Mouse (Mus musculus): ENCODE measurements around the gene Hist1h2bk. TPM values are rescaled to one million over a fixed set of nuclear protein-coding genes. Genes with fewer than 3 reads are reported as not detected.

The Hist1h2bk gene
- total RNA-seq, 2 experiments from 2014 or later = 18.0 to 23.9 TPM

- no peak for DNase-seq (ENCODE audit: low spot score in 2 of 2)
Measured at GRCm38 (mm10) chr13:22013716-22014115, 22.0 kb upstream of the Hist1h2bk start.

GRCm38 (mm10) chr13:22014411-22014845, 21.2 kb upstream of the Hist1h2bk start:
- no peak for DNase-seq (ENCODE audit: low spot score in 2 of 2)

GRCm38 (mm10) chr13:22015479-22016450, 19.9 kb upstream of the Hist1h2bk start:
- DNase-seq (ENCODE audit: low spot score in 2 of 2) = peak; percentile 64 to 76

- no peak for DNase-seq (ENCODE audit: low spot score in 2 of 2)
Measured at GRCm38 (mm10) chr13:22019934-22020835, 15.5 kb upstream of the Hist1h2bk start.

- peak; percentile 69 to 78 for DNase-seq (ENCODE audit: low spot score in 2 of 2)
Measured at GRCm38 (mm10) chr13:22020901-22021339, 14.8 kb upstream of the Hist1h2bk start.

- DNase-seq (ENCODE audit: low spot score in 2 of 2) = no peak
Measured at GRCm38 (mm10) chr13:22021581-22021980, 14.1 kb upstream of the Hist1h2bk start.

- peak; percentile 75 to 76 for DNase-seq (ENCODE audit: low spot score in 2 of 2)
Measured at GRCm38 (mm10) chr13:22022241-22022640, 13.4 kb upstream of the Hist1h2bk start.

- peak; percentile 83 to 89 for DNase-seq (ENCODE audit: low spot score in 2 of 2)
Measured at GRCm38 (mm10) chr13:22026058-22027031, 9.3 kb upstream of the Hist1h2bk start.

- DNase-seq (ENCODE audit: low spot score in 2 of 2) = peak; percentile 96 to 97
Measured at GRCm38 (mm10) chr13:22028673-22029460, 6.8 kb upstream of the Hist1h2bk start.

- no peak for DNase-seq (ENCODE audit: low spot score in 2 of 2)
Measured at GRCm38 (mm10) chr13:22029928-22030327, 5.7 kb upstream of the Hist1h2bk start.

- DNase-seq (ENCODE audit: low spot score in 2 of 2) = no peak
Measured at GRCm38 (mm10) chr13:22030493-22030892, 5.2 kb upstream of the Hist1h2bk start.

GRCm38 (mm10) chr13:22033741-22034442, 1.8 kb upstream of the Hist1h2bk start:
- DNase-seq (ENCODE audit: low spot score in 2 of 2) = no peak

GRCm38 (mm10) chr13:22034443-22035266, 1.0 kb upstream of the Hist1h2bk start:
- DNase-seq (ENCODE audit: low spot score in 2 of 2) = no peak

GRCm38 (mm10) chr13:22036149-22036956, 683 bp downstream of the Hist1h2bk start:
- DNase-seq (ENCODE audit: low spot score in 2 of 2) = no peak

GRCm38 (mm10) chr13:22036986-22037385, 1.3 kb downstream of the Hist1h2bk start:
- no peak for DNase-seq (ENCODE audit: low spot score in 2 of 2)

GRCm38 (mm10) chr13:22037415-22037814, 1.7 kb downstream of the Hist1h2bk start:
- no peak for DNase-seq (ENCODE audit: low spot score in 2 of 2)

- no peak for DNase-seq (ENCODE audit: low spot score in 2 of 2)
Measured at GRCm38 (mm10) chr13:22039364-22039763, 3.7 kb downstream of the Hist1h2bk start.
